Mouse (Mus musculus) heart, embryonic 10.5 days (tissue): ENCODE measurements at regions not wholly inside any gene's neighbourhood (a gene's known extent, or its start where the extent isn't known, plus 50 kb on each side); places are given as distances from the start of the nearest gene placed in this dataset.

Experiments
- DNase-seq: peaks from one replicate; pipeline ENCODE4 v3.0.0-alpha.2; 2017; ENCODE audit warnings: low spot score
- H3K27ac ChIP-seq: fragments of 300-500 bp; sonication (generic); 2 replicates; pipeline ENCODE4 v1.5.1; 2016; ENCODE audit warnings: mild to moderate bottlenecking
- H3K27me3 ChIP-seq: fragments of 300-500 bp; sonication (generic); 2 replicates; pipeline ENCODE4 v1.6.1; 2016; ENCODE audit warnings: mild to moderate bottlenecking; ENCODE audit not compliant: poor library complexity, insufficient read depth, severe bottlenecking
- H3K36me3 ChIP-seq: fragments of 300-500 bp; sonication (generic); 2 replicates; pipeline ENCODE4 v1.6.1; 2016; ENCODE audit warnings: mild to moderate bottlenecking, moderate library complexity
- H3K4me1 ChIP-seq: fragments of 300-500 bp; sonication (generic); 2 replicates; pipeline ENCODE4 v1.6.1; 2016; ENCODE audit warnings: mild to moderate bottlenecking
- H3K4me3 ChIP-seq: fragments of 300-500 bp; sonication (generic); 2 replicates; pipeline ENCODE4 v1.5.1; 2016; ENCODE audit warnings: mild to moderate bottlenecking, moderate library complexity
- H3K9me3 ChIP-seq: fragments of 300-500 bp; sonication (generic); 2 replicates; pipeline ENCODE4 v1.6.1; 2016; ENCODE audit warnings: mild to moderate bottlenecking, moderate library complexity
- whole genome bisulfite sequencing: fragments of 180-500 bp; shearing (Covaris S2); methylation state at CpG from one replicate; pipeline ENCODE4 v1.1.7; 2016; 5-methylcytosine and 5-hydroxymethylcytosine counted together

GRCm38 (mm10) chr3:124262150-124262549, 58.5 kb upstream of the Tram1l1 start:
- WGBS, result 71% methylated on average over 3 of the region's 3 CpGs
- no peaks in the 10 kb centered on the region for H3K9me3 ChIP-seq
- DNase-seq, result no peak

GRCm38 (mm10) chr3:124266821-124267220, 53.8 kb upstream of the Tram1l1 start:
- H3K27ac ChIP-seq, result no peak overlapping the region
- no peaks in the 10 kb centered on the region for H3K27me3 ChIP-seq
- WGBS, result 67% methylated on average over 5 of the region's 5 CpGs
- no peaks in the 10 kb centered on the region for H3K9me3 ChIP-seq
- H3K4me3 ChIP-seq, result no peak overlapping the region
- H3K36me3 ChIP-seq, result no peaks in the 10 kb centered on the region
- DNase-seq, result no peak
- H3K4me1 ChIP-seq, result no peaks in the 10 kb centered on the region

More at GRCm38 (mm10) chr3:124262150-124262549, 58.5 kb upstream of the Tram1l1 start:
- Histone ChIP-seq H3K4me1 (no peaks in the 10 kb centered on the region), H3K27me3 (no peaks in the 10 kb centered on the region), H3K4me3 (no peak overlapping the region), H3K36me3 (no peaks in the 10 kb centered on the region), H3K27ac (no peak overlapping the region)

GRCm38 (mm10) chr3:124270506-124270905, 50.1 kb upstream of the Tram1l1 start:
- DNase-seq, result no peak
- 65% methylated on average over 5 of the region's 5 CpGs for WGBS
- no peaks in the 10 kb centered on the region for H3K9me3 ChIP-seq
- H3K27ac ChIP-seq, result no peak overlapping the region
- no peaks in the 10 kb centered on the region for H3K27me3 ChIP-seq
- H3K4me1 ChIP-seq, result no peaks in the 10 kb centered on the region
- H3K36me3 ChIP-seq, result no peaks in the 10 kb centered on the region
- H3K4me3 ChIP-seq, result no peak overlapping the region
